Mouse (Mus musculus): Measurements from ENCODE around the gene Clca3b. TPM values are rescaled to one million over a fixed set of nuclear protein-coding genes. Genes with fewer than 3 reads are reported as not detected.

Clca3b gene
- polyA plus RNA-seq, 1 experiment from 2014 or later = 0.08 TPM

Other genes starting within 250 kb of the Clca3b start
- 78.8 and 83.3 TPM in 2 replicates for gene Sh3glb1, start 129.0 kb downstream of the Clca3b start, polyA plus RNA-seq (2015; fragmentation: Nextera tagmentation; extraction: Ambion mirVana)
- gene Clca3a1, start 88.4 kb downstream of the Clca3b start, polyA plus RNA-seq (2015; fragmentation: Nextera tagmentation; extraction: Ambion mirVana) = 4.5 and 4.9 TPM in 2 replicates
- not detected in 2 replicates for gene Clca3a2, start 29.9 kb downstream of the Clca3b start, polyA plus RNA-seq (2015; fragmentation: Nextera tagmentation; extraction: Ambion mirVana)
- gene Clca4b, start 83.2 kb upstream of the Clca3b start, polyA plus RNA-seq (2015; fragmentation: Nextera tagmentation; extraction: Ambion mirVana) = 0.25 TPM in 1 of 2 replicates, not detected in the other
- gene Clca4a, start 125.7 kb upstream of the Clca3b start, polyA plus RNA-seq (2015; fragmentation: Nextera tagmentation; extraction: Ambion mirVana) = not detected in 2 replicates
- 0.74 TPM in 1 of 2 replicates, not detected in the other for gene Clca1, start 183.4 kb upstream of the Clca3b start, polyA plus RNA-seq (2015; fragmentation: Nextera tagmentation; extraction: Ambion mirVana)

All from liver, embryonic 16.5 days (tissue).